Mouse (Mus musculus) MEL-GATA-1-ER (cell line): Measurements from ENCODE around the gene Olfr1416.

Experiments used
- DNase-seq: peaks from one replicate; pipeline ENCODE4 v3.0.0-alpha.2; 2012; ENCODE audit warnings: low read depth; ENCODE audit errors: extremely low read depth

Olfr1416 gene

GRCm38 (mm10) chr1:92432791-92433190 is 52.1 kb downstream of the Olfr1416 start:
- DNase-seq = no peak

DNA sequence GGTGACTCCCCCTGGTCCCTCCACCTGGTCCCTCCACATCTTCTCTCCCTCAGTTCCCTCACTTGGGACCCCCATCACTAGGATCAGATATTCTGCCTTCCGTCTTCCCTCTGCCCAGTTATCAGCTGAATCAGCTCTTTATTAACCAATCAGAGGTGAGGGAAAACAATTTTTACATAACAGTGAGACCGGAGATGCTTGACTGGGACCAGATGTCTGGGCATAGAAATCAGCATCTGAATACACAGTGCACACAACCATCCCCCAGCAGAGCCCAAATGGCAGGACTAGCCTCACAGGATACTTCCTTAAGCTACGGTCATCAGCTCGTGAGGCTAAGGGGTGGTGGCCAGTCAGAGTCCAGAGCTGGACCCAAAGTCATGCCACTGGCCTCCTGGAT is 52.8 kb downstream of the Olfr1416 start:
- no peak for DNase-seq

GRCm38 (mm10) chr1:92431420-92431819 is 53.5 kb downstream of the Olfr1416 start:
- no peak for DNase-seq

GRCm38 (mm10) chr1:92430991-92431390 is 53.9 kb downstream of the Olfr1416 start:
- DNase-seq = no peak
